Mouse (Mus musculus) G1E (cell line): ENCODE results near the gene St7l.

ENCODE experiments used
- CTCF ChIP-seq: IDR thresholded peaks from 2 replicates; pipeline ENCODE4 v1.5.1; 2012; ENCODE audit warnings: low read depth, low read length, inconsistent platforms, mixed read lengths
- GATA1 ChIP-seq: IDR thresholded peaks from 2 replicates; pipeline ENCODE4 v1.6.1; 2012; ENCODE audit warnings: borderline replicate concordance, low read length, inconsistent platforms, mixed read lengths
- GATA2 ChIP-seq: IDR thresholded peaks from 2 replicates; pipeline ENCODE4 v1.6.1; 2012; ENCODE audit warnings: low read depth, low read length, inconsistent platforms, borderline replicate concordance
- POLR2AphosphoS5 ChIP-seq: IDR thresholded peaks from 2 replicates; pipeline ENCODE4 v1.6.1; 2012; ENCODE audit warnings: low read depth, low read length, inconsistent platforms; ENCODE audit not compliant: insufficient replicate concordance
- TAL1 ChIP-seq: conservative IDR thresholded peaks from 2 replicates; pipeline ENCODE4 v1.6.1; 2012; ENCODE audit warnings: low read depth, low read length, inconsistent platforms, mixed read lengths

DNA sequence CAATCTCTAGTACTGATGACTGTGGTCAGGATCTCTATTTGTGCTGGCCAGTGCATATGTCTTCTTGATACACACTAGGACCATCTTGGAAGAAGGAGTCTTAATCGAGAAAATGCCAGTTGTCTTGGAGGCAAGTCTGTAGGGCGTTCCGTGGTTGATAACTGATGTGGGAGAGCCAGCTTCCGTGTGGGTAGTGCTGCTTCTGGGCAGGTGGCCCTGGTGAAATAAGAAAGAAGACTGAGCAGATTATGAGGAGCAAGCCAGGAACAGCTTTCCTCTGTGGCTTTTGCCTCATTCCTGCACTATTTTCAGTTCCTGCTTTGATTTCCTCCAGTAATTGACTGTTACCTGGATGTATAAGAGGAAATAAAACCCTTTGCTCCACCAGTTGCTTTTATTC lies 41.6 kb downstream of the St7l start:
- TF ChIP-seq TAL1 (no peak), GATA1 (no peak), POLR2AphosphoS5 (no peak), CTCF (no peak), GATA2 (no peak)
